Mouse (Mus musculus) forebrain, embryonic 14.5 days (tissue): ENCODE results near the gene Shisa8. TPM values are rescaled to one million over a fixed set of nuclear protein-coding genes. Genes with fewer than 3 reads are reported as not detected.

Experiments used
- ATAC-seq: fragments of 200-750 bp; cut with Nextera tagmentation; 2 replicates; pipeline ENCODE4 v1.8.0; 2017; ENCODE audit warnings: mild to moderate bottlenecking, moderate library complexity
- DNase-seq: peaks from one replicate; pipeline ENCODE4 v3.0.0-alpha.2; 2015; ENCODE audit warnings: low spot score
- H3K27ac ChIP-seq: fragments of 300-500 bp; sonication (generic); 2 replicates; pipeline ENCODE4 v1.5.1; 2014; ENCODE audit warnings: low read depth, mild to moderate bottlenecking, control low read depth, low read length, moderate library complexity
- H3K27me3 ChIP-seq: fragments of 300-500 bp; sonication (generic); replicated peaks from 2 replicates; pipeline ENCODE4 v1.6.1; 2014; ENCODE audit warnings: low read length, control low read depth, mixed read lengths; ENCODE audit not compliant: control insufficient read depth, insufficient read depth
- H3K36me3 ChIP-seq: fragments of 300-500 bp; sonication (generic); 2 replicates; pipeline ENCODE4 v1.6.1; 2014; ENCODE audit warnings: low read length, control low read depth; ENCODE audit not compliant: control insufficient read depth, insufficient read depth
- H3K4me1 ChIP-seq: fragments of 300-500 bp; sonication (generic); 2 replicates; pipeline ENCODE4 v1.6.1; 2014; ENCODE audit warnings: antibody characterized with exemption, low read length, control low read depth; ENCODE audit not compliant: control insufficient read depth, insufficient read depth
- H3K4me2 ChIP-seq: fragments of 300-500 bp; sonication (generic); 2 replicates; pipeline ENCODE4 v1.6.1; 2014; ENCODE audit warnings: mild to moderate bottlenecking, control low read depth, low read length
- H3K4me3 ChIP-seq: fragments of 300-500 bp; sonication (generic); 2 replicates; pipeline ENCODE4 v1.5.1; 2014; ENCODE audit warnings: low read depth, low read length, control low read depth
- H3K9ac ChIP-seq: fragments of 300-500 bp; sonication (generic); 2 replicates; pipeline ENCODE4 v1.6.1; 2014; ENCODE audit warnings: mild to moderate bottlenecking, low read length, control low read depth, moderate library complexity
- H3K9me3 ChIP-seq: fragments of 300-500 bp; sonication (generic); replicated peaks from 2 replicates; pipeline ENCODE4 v1.6.1; 2016; ENCODE audit warnings: low read length, control low read depth, mixed read lengths; ENCODE audit not compliant: control insufficient read depth
- WGBS: fragments of 180-500 bp; shearing (Covaris S2); extraction: QIAGEN DNeasy Blood & Tissue Kit; methylation state at CpG from one replicate; pipeline ENCODE4 v1.1.7; 2014; 5-methylcytosine and 5-hydroxymethylcytosine counted together
- polyA plus RNA-seq: library from polyadenylated mRNA; unstranded; fragments of >200 nt; fragmentation: Nextera tagmentation; extraction: Ambion mirVana; gene quantifications from 2 replicates; pipeline ENCODE4 v1.2.1, GENCODE M21; 2014

Shisa8 gene
- polyA plus RNA-seq, 1 experiment from 2014 or later: 0.61 TPM

DNA sequence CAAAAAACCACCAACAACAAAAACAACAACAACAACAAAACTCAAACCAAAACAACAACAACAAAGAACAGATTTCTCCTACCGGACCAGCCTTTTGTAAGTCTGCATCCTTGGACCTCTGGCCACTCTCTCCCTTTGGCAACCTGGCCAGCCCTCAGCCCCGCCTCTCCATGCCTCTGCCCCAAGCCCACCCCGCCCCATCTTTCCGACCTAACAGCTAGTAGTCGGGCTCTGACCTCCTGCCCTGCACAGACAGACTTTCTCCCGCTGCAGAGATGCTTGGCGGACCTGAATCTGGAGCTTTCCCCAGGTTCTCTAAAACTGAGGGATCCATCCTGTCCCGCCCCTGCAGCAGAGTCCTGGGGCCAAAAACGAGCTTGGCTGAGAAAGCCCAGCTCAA lies 5.4 kb upstream of the Shisa8 start:
- WGBS: 31% methylated on average over 9 of the region's 9 CpGs
- H3K4me1 ChIP-seq: peaks cover 15% of the 10 kb centered on the region
- H3K9me3 ChIP-seq: no peaks in the 10 kb centered on the region
- no peak overlapping the region for H3K4me2 ChIP-seq
- peaks cover 22% of the 10 kb centered on the region for H3K27me3 ChIP-seq
- DNase-seq (no peak), ATAC-seq (no peak)
- no peaks in the 10 kb centered on the region for H3K36me3 ChIP-seq
- H3K27ac ChIP-seq: no peak overlapping the region
- no peak overlapping the region for H3K9ac ChIP-seq
- H3K4me3 ChIP-seq: no peak overlapping the region

DNA sequence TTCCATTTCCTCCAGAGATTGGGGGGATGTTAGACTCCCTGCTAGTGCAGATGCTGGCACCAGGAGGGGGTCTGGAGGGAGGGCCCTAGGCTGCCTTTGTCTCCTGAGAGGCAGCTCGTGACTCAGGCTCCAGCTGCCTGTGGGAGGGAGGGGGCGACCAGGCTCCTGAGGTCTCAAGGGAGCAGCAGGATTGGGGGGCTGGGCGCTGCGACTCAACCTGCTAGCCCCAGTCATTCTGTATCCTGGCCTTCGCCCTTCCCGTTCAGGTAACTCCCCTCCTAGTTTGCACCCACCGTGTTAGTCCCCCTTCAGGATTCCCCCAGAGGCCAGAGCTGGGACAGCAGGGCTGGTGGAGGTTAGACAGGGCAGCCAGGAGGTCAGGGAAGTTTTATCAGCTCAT lies 4.4 kb upstream of the Shisa8 start:
- H3K4me2 ChIP-seq: no peak overlapping the region
- no peak overlapping the region; the same call in 1 of the 2 replicates for H3K9ac ChIP-seq
- no peaks in the 10 kb centered on the region for H3K9me3 ChIP-seq
- ATAC-seq: peak; percentile 49
- H3K36me3 ChIP-seq: no peaks in the 10 kb centered on the region
- WGBS: 10% methylated on average over 7 of the region's 7 CpGs
- H3K4me1 ChIP-seq: peaks cover 19% of the 10 kb centered on the region
- no peak overlapping the region for H3K27ac ChIP-seq
- peaks cover 32% of the 10 kb centered on the region for H3K27me3 ChIP-seq
- peak; percentile 48 for DNase-seq
- no peak overlapping the region for H3K4me3 ChIP-seq

DNA sequence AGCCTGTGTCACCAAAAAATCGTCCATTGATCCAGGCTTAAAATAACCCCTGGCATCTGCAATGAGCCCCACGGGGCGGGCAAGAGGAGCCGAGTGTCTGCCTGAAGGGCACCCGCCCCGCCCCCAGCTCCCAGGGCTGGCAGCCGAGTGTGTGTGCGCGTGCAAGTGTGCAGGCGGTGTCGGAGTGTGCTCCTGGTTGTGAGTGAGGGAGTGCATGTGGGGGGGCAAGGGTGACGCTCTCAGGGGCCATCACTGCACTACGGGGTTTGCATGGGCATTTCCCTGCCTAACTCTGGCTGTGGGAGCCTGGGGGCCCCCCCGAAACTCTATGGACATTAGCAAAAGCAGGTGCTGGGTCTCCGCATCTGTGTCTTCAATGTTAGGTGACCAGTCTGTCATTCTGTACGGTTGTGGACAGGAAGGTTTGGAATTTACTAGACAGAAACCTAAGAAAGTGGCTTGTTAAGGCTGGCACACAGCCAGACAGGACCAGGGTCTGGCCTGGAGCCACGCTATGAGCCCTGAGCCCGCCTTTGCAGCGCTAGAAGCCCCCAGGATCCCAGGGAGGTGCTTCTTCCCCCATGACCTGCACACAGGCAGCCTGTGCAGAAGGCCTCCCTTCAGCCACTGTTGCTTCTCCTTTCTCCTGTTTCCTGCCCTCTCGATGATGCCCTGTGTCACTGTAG lies 3.7 kb upstream of the Shisa8 start:
- H3K4me2 ChIP-seq: 0 out of 2 replicates have a peak overlapping the region, but pooled peaks have one; percentile 5
- H3K4me1 ChIP-seq: peaks cover 23% of the 10 kb centered on the region
- H3K36me3 ChIP-seq: no peaks in the 10 kb centered on the region
- ATAC-seq (no peak), DNase-seq (no peak)
- no peak overlapping the region; the same call in 1 of the 2 replicates for H3K9ac ChIP-seq
- WGBS: 27% methylated on average over 20 of the region's 20 CpGs
- H3K9me3 ChIP-seq: no peaks in the 10 kb centered on the region
- peaks cover 39% of the 10 kb centered on the region for H3K27me3 ChIP-seq
- no peak overlapping the region for H3K4me3 ChIP-seq
- H3K27ac ChIP-seq: no peak overlapping the region; the same call in 1 of the 2 replicates

DNA sequence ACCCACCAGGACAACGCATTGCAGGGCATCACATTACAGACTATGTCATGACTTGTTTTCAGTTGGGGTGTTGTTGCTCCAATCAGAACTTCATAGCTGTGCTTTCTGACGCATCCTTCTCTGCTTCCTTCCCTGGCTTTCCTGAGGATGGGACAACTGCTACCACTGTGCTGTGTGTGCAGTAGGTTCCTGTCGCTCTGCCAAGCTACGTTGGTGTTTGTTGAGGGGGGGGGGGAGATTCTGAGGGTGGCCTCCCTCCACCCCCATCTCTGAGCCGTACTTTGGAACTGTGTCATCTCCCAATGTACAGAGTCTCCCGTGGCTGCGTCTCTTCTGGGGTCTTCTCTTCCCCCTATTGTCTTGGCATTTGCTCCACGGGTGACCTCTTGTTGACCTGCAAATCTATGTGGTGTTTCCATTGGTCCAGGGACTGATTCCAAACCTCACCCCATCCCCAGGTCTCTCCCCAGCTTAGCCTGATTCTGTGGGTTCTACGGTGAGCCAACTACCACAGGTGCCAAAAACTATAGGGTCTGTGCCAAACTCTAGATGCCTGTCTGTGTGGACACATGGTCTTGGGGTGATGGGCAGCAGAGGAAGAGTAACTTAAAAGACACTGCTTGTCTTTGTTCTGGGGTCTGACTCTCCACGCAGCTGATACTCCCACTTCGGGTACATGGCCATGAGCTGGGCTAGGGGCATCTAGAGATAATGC lies 2.9 kb upstream of the Shisa8 start:
- Histone ChIP-seq H3K27me3 (peaks cover 47% of the 10 kb centered on the region), H3K4me1 (peaks cover 23% of the 10 kb centered on the region), H3K4me2 (no peak overlapping the region), H3K36me3 (no peaks in the 10 kb centered on the region), H3K9ac (no peak overlapping the region), H3K9me3 (no peaks in the 10 kb centered on the region), H3K27ac (no peak overlapping the region), H3K4me3 (no peak overlapping the region)
- WGBS: 24% methylated on average over 11 of the region's 11 CpGs
- DNase-seq (no peak), ATAC-seq (no peak)

DNA sequence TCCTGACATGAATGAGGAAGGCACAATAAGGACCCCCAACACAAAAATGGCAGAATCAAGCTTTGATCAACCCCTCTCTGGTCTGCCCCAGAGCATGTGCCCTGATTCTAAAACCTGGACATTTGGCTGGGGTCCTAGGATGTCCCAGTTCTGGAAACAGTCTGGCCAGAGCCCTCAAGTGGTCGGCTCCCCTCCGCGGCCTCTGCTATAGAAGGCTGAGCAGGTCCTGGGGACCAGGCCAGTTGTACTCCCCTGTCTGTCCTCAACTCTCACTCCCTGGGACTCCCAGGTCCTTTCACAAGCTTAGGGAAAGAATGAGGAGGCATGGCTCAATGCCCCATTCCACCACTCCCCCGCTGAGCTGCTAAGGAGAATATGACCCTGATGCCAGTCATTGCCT lies 607 bp upstream of the Shisa8 start:
- H3K9ac ChIP-seq: no peak overlapping the region
- H3K4me2 ChIP-seq: no peak overlapping the region
- no peaks in the 10 kb centered on the region for H3K9me3 ChIP-seq
- H3K27ac ChIP-seq: no peak overlapping the region
- H3K4me3 ChIP-seq: no peak overlapping the region
- DNase-seq (no peak), ATAC-seq (no peak)
- peaks cover 60% of the 10 kb centered on the region for H3K27me3 ChIP-seq
- H3K4me1 ChIP-seq: peaks cover 20% of the 10 kb centered on the region
- no peaks in the 10 kb centered on the region for H3K36me3 ChIP-seq
- 10% methylated on average over 4 of the region's 4 CpGs for WGBS

DNA sequence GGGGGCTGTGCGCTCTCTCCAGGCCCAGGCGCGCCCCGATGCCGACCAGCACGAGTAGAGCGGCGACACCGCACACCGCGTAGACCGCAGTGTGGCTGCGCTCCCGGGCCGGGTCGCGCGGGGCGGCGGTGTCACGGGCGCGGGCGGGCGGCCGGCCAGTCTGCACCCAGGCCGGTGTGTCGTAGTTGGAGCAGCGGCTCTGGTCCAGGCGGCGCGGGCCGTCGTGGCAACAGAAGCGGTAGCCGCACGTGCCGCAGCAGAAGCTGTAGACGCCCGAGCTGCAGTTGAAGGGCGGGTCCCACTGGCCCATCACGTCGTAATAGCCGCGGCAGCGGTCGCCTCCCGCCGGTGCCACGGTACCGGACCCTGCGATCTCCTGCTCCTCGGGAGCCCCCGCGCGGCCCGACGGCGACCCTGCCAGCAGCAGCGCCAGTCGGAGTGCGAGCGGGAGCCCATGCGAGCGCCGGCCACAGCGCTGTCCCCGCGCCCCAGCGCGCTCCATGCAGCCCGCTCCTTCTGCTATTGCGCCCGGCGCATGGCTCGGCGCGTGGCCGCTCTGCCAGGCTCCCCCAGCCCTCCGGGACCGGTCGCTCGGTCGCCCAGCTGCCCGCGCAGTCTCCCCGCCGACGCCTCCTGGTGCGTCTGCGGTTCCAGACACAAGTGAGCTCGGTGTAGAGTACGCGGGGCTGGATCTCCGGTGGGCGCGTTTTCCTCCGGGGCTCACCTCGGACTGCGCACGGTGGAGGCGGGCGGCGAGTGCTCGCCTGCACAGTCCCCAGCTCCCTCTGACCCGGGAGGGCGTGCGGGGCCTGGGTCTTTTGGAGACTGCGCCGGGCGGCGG lies 484 bp downstream of the Shisa8 start:
- Histone ChIP-seq H3K4me1 (peaks cover 26% of the 10 kb centered on the region), H3K4me2 (peak overlapping the region; percentile 65), H3K9ac (peak overlapping the region; percentile 41), H3K4me3 (peak overlapping the region; percentile 36), H3K27ac (no peak overlapping the region), H3K27me3 (peaks cover 70% of the 10 kb centered on the region), H3K36me3 (no peaks in the 10 kb centered on the region), H3K9me3 (no peaks in the 10 kb centered on the region)
- ATAC-seq: peak; percentile 49; the same call in 1 of the 2 replicates
- no peak for DNase-seq
- under 1% methylated on average over 78 of the region's 112 CpGs for WGBS

DNA sequence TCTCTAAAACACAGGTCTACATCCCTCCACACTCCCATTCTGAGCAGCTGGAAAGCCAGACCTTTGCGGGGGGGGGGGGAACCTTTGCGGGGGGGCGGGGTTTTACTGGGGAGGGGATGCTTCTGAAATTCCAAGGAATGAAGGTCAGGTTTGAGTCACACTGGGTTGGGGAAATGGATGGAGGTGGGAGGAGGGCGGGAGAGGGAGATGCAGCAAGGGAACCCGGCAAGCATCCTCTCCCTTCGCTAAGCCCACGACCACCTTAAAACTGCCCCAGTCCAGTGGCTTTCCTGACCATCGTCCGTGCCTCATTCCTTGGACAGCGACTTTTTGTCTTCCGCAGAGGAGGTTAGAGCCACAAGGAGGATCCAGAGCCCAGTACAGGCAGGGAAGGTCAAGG lies 1.3 kb downstream of the Shisa8 start:
- peak overlapping the region; percentile 36 for H3K4me3 ChIP-seq
- H3K4me2 ChIP-seq: peak overlapping the region; percentile 65
- peaks cover under 1% of the 10 kb centered on the region for H3K36me3 ChIP-seq
- H3K27me3 ChIP-seq: peaks cover 77% of the 10 kb centered on the region
- ATAC-seq (no peak), DNase-seq (no peak)
- H3K27ac ChIP-seq: no peak overlapping the region
- under 1% methylated on average over 11 of the region's 11 CpGs for WGBS
- no peaks in the 10 kb centered on the region for H3K9me3 ChIP-seq
- H3K4me1 ChIP-seq: peaks cover 24% of the 10 kb centered on the region
- H3K9ac ChIP-seq: no peak overlapping the region

DNA sequence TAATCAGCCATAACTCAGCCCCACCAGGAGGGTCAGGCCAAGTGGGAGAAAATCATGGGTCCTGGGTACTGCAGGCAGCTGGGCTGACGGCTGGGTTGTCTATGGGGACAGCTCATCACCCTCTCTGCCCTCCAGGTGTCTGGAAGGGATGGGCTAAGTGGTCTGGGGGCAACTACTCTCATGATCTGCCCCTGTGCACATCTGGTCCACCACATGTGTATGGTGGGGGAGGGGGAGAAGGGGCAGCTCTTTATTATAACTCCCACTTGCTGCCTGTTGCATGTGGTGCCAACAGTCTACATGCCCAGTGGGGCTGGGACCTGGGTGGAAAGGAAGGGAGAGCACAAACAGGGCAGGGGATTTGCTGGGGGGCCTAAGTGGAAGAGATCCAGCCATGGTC lies 1.8 kb downstream of the Shisa8 start:
- DNase-seq (no peak), ATAC-seq (no peak)
- peaks cover 5% of the 10 kb centered on the region for H3K36me3 ChIP-seq
- H3K4me1 ChIP-seq: peaks cover 23% of the 10 kb centered on the region
- H3K27me3 ChIP-seq: peaks cover 81% of the 10 kb centered on the region
- H3K4me2 ChIP-seq: no peak overlapping the region
- no peak overlapping the region for H3K4me3 ChIP-seq
- WGBS: 29% methylated on average over 1 of the region's 1 CpGs
- H3K9me3 ChIP-seq: no peaks in the 10 kb centered on the region
- no peak overlapping the region for H3K27ac ChIP-seq
- no peak overlapping the region for H3K9ac ChIP-seq
